In the genomic region with DNA sequence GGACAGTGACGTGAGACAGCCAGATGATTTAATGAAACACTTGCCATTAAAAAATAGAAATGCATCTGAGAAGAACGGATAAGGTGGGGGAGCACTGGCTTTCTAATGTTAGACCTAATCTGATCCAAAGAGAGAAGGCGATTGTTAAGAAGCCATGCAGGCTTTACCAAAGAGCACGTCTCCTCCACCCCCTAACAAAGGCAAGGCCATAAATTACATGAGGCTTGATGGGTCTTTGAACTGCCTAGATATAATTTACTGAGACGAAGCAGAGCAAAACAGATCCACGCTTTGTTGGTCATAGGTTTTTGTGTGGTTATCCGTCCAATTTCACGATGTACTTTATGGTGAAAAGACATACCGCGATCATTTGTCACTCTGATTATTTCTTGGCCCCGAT, we compare ENCODE assay signal across 21 mouse cellular contexts.
"Had no signal": no experiment of that assay in that cellular context is flagged by ENCODE, and none has a peak within 500 bp of the region (broad histone marks: within the 10 kb centered on the region; RNA-seq: fewer than 3 reads in every experiment).

No protein-coding gene starts in this region.

- H3K36me3 ChIP-seq: liver, embryonic 13.5 days; liver, embryonic 15.5 days; lung, embryonic 15.5 days; midbrain, embryonic 10.5 days; midbrain, embryonic 12.5 days; neural tube, embryonic 13.5 days; stomach, embryonic 15.5 days had no signal

- H3K27ac ChIP-seq: liver, embryonic 13.5 days; liver, embryonic 15.5 days; lung, embryonic 15.5 days; macrophage; midbrain, embryonic 10.5 days; midbrain, embryonic 12.5 days; neural tube, embryonic 13.5 days; stomach, embryonic 15.5 days; stomach, postnatal 0 days had no signal

- H3K4me3 ChIP-seq: liver, embryonic 13.5 days; liver, embryonic 15.5 days; lung, embryonic 15.5 days; megakaryocyte, embryonic 14.5 days; midbrain, embryonic 10.5 days; midbrain, embryonic 12.5 days; myocyte; neural tube, embryonic 13.5 days; stomach, embryonic 15.5 days had no signal

- ATAC-seq: liver, postnatal 0 days; lung, postnatal 0 days; midbrain, embryonic 16.5 days had no signal

- H3K27me3 ChIP-seq: liver, embryonic 13.5 days; liver, embryonic 15.5 days; lung, embryonic 15.5 days; megakaryocyte, embryonic 14.5 days; midbrain, embryonic 12.5 days; neural tube, embryonic 13.5 days; stomach, embryonic 15.5 days had no signal

- H3K4me2 ChIP-seq: liver, embryonic 13.5 days; liver, embryonic 15.5 days; lung, embryonic 15.5 days; midbrain, embryonic 12.5 days; neural tube, embryonic 13.5 days; stomach, embryonic 15.5 days had no signal

- DNase-seq: liver, embryonic 13.5 days; liver, postnatal 0 days; lung, adult 2 months; lung, postnatal 14 days; lung, postnatal 36 days; midbrain, embryonic 14.5 days; right cerebral cortex, postnatal 14 days; thymus, adult 2 months; thymus, postnatal 36 days had no signal

- H3K4me1 ChIP-seq: liver, embryonic 13.5 days; liver, embryonic 15.5 days; megakaryocyte, embryonic 14.5 days; midbrain, embryonic 10.5 days; midbrain, embryonic 12.5 days; neural tube, embryonic 13.5 days; stomach, embryonic 15.5 days had no signal

- H3K9ac ChIP-seq: liver, embryonic 13.5 days; liver, embryonic 15.5 days; liver, postnatal 0 days; lung, embryonic 15.5 days; midbrain, embryonic 12.5 days; neural tube, embryonic 13.5 days; stomach, embryonic 15.5 days had no signal

- H3K9me3 ChIP-seq: liver, embryonic 13.5 days; liver, embryonic 15.5 days; lung, embryonic 15.5 days; midbrain, embryonic 10.5 days; midbrain, embryonic 12.5 days; neural tube, embryonic 13.5 days; stomach, embryonic 15.5 days had no signal
